Mouse (Mus musculus) C2C12 (cell line): ENCODE measurements around the gene Slc32a1.

Experiments used
- CTCF ChIP-seq: IDR thresholded peaks from one replicate; pipeline ENCODE4 v1.5.1; 2011; ENCODE audit not compliant: control insufficient read depth, insufficient read depth, insufficient read length
- MAX ChIP-seq: IDR thresholded peaks from one replicate; pipeline ENCODE4 v1.6.1; 2011; ENCODE audit warnings: mild to moderate bottlenecking, control low read depth
- MYOG ChIP-seq: IDR thresholded peaks from one replicate; pipeline ENCODE4 v1.6.1; 2011; ENCODE audit not compliant: control insufficient read depth, insufficient read length; ENCODE audit errors: extremely low read depth
- USF1 ChIP-seq: IDR thresholded peaks from one replicate; pipeline ENCODE4 v1.6.1; 2011; ENCODE audit warnings: low read depth, mild to moderate bottlenecking, control low read depth, moderate library complexity

GRCm38 (mm10) chr2:158561371-158562144, 49.0 kb upstream of the Slc32a1 start:
- TF ChIP-seq MAX (no peak), CTCF (no peak), MYOG (no peak), USF1 (no peak)
